12 mouse cellular contexts compared by ENCODE assay signal in the genomic region with DNA sequence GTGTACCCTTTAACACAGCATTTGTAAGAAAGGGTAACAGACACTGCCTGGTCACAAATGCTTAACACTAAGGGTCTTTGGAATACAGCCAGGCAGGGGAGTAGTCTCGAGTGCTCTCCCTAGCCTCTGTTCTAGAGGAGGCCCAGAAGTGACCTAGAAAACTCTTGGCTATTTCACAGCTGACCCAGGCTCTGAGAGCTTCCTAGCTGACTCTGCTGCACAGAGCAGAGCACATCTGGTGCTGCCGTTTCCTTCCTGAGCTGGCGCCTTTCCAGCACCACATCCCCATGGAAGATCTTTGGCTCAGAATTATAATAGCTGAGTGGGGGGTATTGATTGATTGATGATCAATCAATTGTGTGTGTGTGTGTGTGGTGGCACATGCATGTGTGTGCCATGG. TPM values are rescaled to one million over a fixed set of nuclear protein-coding genes. Genes with fewer than 3 reads are reported as not detected.
DNase-seq lines count a peak whose midpoint lies in the region; ATAC-seq lines count a peak whose summit lies in the region.
"Had no signal": no experiment of that assay in that cellular context is flagged by ENCODE, and none has a peak within 500 bp of the region (broad histone marks: within the 10 kb centered on the region; RNA-seq: fewer than 3 reads in every experiment).

No protein-coding gene starts in this region.

- no peaks in the 10 kb centered on the region for H3K36me3 ChIP-seq in embryonic facial prominence, embryonic 14.5 days (ENCODE audit: control insufficient read depth, insufficient read depth, low read length)
- no peaks in the 10 kb centered on the region for H3K36me3 ChIP-seq in embryonic facial prominence, embryonic 10.5 days (replicated peaks)
- 0 out of 2 replicates have a peak, but pooled peaks cover 2% of the 10 kb centered on the region for H3K36me3 ChIP-seq in hindbrain, embryonic 10.5 days
- H3K36me3 ChIP-seq: forebrain, embryonic 12.5 days had no signal

- peak; percentile 48 for DNase-seq in embryonic facial prominence, embryonic 14.5 days (ENCODE audit: low spot score)
- no peak for DNase-seq in embryonic facial prominence, embryonic 10.5 days (ENCODE audit: low spot score)
- peak; percentile 60 for DNase-seq in retina, postnatal 1 day
- no peak for DNase-seq in retina, embryonic 14.5 days (ENCODE audit: low spot score)
- peak; percentile 60 to 76 for DNase-seq in kidney, postnatal 36 days
- DNase-seq in cerebellum, adult 8-10 months = no peak
- no peak for DNase-seq in urinary bladder, postnatal 14 days (ENCODE audit: low spot score)
- no peak for DNase-seq in hindbrain, embryonic 10.5 days (ENCODE audit: low spot score)
- DNase-seq: cerebellum, adult 9-10 months had no signal

- WGBS in embryonic facial prominence, embryonic 14.5 days = 35% methylated on average over 3 of the region's 3 CpGs
- 56% methylated on average over 3 of the region's 3 CpGs for WGBS in embryonic facial prominence, embryonic 10.5 days
- WGBS in hindbrain, embryonic 10.5 days = 56% methylated on average over 3 of the region's 3 CpGs

- no peaks in the 10 kb centered on the region for H3K27me3 ChIP-seq in embryonic facial prominence, embryonic 14.5 days (replicated peaks; ENCODE audit: control insufficient read depth, insufficient read depth, low read length)
- H3K27me3 ChIP-seq in embryonic facial prominence, embryonic 10.5 days (replicated peaks; ENCODE audit: low read depth, poor library complexity, severe bottlenecking) = no peaks in the 10 kb centered on the region
- no peaks in the 10 kb centered on the region for H3K27me3 ChIP-seq in hindbrain, embryonic 10.5 days (ENCODE audit: insufficient read depth, poor library complexity, severe bottlenecking)
- H3K27me3 ChIP-seq: forebrain, embryonic 12.5 days had no signal

- no peaks in the 10 kb centered on the region for H3K9me3 ChIP-seq in embryonic facial prominence, embryonic 14.5 days (ENCODE audit: control insufficient read depth, low read length)
- no peaks in the 10 kb centered on the region for H3K9me3 ChIP-seq in embryonic facial prominence, embryonic 10.5 days
- H3K9me3 ChIP-seq in hindbrain, embryonic 10.5 days = no peaks in the 10 kb centered on the region
- H3K9me3 ChIP-seq: forebrain, embryonic 12.5 days had no signal

- no peak overlapping the region for H3K4me3 ChIP-seq in embryonic facial prominence, embryonic 14.5 days (ENCODE audit: low read depth, low read length)
- no peak overlapping the region for H3K4me3 ChIP-seq in embryonic facial prominence, embryonic 10.5 days
- H3K4me3 ChIP-seq in hindbrain, embryonic 10.5 days = no peak overlapping the region
- H3K4me3 ChIP-seq: forebrain, embryonic 12.5 days; myocyte had no signal

- ATAC-seq in embryonic facial prominence, embryonic 14.5 days (ENCODE audit: low read depth) = no peak

- H3K4me2 ChIP-seq in embryonic facial prominence, embryonic 14.5 days (ENCODE audit: low read depth, low read length) = no peak overlapping the region
- H3K4me2 ChIP-seq: forebrain, embryonic 12.5 days; hindbrain, embryonic 14.5 days had no signal

- peaks cover 33% of the 10 kb centered on the region for H3K4me1 ChIP-seq in embryonic facial prominence, embryonic 14.5 days (ENCODE audit: control insufficient read depth, insufficient read depth, low read length)
- H3K4me1 ChIP-seq in embryonic facial prominence, embryonic 10.5 days = peaks cover 34% of the 10 kb centered on the region
- H3K4me1 ChIP-seq in hindbrain, embryonic 10.5 days (replicated peaks) = peaks cover 51% of the 10 kb centered on the region

- H3K9ac ChIP-seq in embryonic facial prominence, embryonic 14.5 days (ENCODE audit: low read depth, low read length) = no peak overlapping the region
- H3K9ac ChIP-seq: forebrain, embryonic 12.5 days; hindbrain, embryonic 14.5 days had no signal

- H3K27ac ChIP-seq in embryonic facial prominence, embryonic 14.5 days (replicated peaks; ENCODE audit: low read depth, low read length) = no peak overlapping the region
- no peak overlapping the region for H3K27ac ChIP-seq in embryonic facial prominence, embryonic 10.5 days (replicated peaks)
- no peak overlapping the region for H3K27ac ChIP-seq in hindbrain, embryonic 10.5 days
- H3K27ac ChIP-seq: hindbrain, embryonic 14.5 days had no signal

RNA-seq across cellular contexts. Expression of gene Daam1, which starts 11.1 kb away (rescaled TPM):
- polyA plus RNA-seq in embryonic facial prominence, embryonic 14.5 days (2014; fragmentation: Nextera tagmentation; extraction: Ambion mirVana) = 11.0 and 12.1 TPM in 2 replicates
- polyA plus RNA-seq in embryonic facial prominence, embryonic 10.5 days (2016; fragmentation: Nextera tagmentation; extraction: Ambion mirVana) = 7.3 and 7.4 TPM in 2 replicates
- polyA plus RNA-seq in hindbrain, embryonic 10.5 days (2016; fragmentation: Nextera tagmentation; extraction: Ambion mirVana) = 8.4 and 11.6 TPM in 2 replicates

Comparison
In these comparisons a context has a peak if more than half of its experiments do, and no peak if none do; other contexts are left out.
1. DNase-seq: peak in embryonic facial prominence, embryonic 14.5 days (single experiment), retina, postnatal 1 day (single experiment) and kidney, postnatal 36 days (2 of 2); none in embryonic facial prominence, embryonic 10.5 days (single experiment), retina, embryonic 14.5 days (single experiment), cerebellum, adult 8-10 months (single experiment), urinary bladder, postnatal 14 days (single experiment) and hindbrain, embryonic 10.5 days (single experiment).